ENCODE assay signal across 30 mouse cellular contexts in genomic region chr5:113106594-113106993, GRCm38 (mm10). TPM values are rescaled to one million over a fixed set of nuclear protein-coding genes. Genes with fewer than 3 reads are reported as not detected.
DNase-seq lines count a peak whose midpoint lies in the region; ATAC-seq lines count a peak whose summit lies in the region.
"Had no signal": no experiment of that assay in that cellular context is flagged by ENCODE, and none has a peak within 500 bp of the region (broad histone marks: within the 10 kb centered on the region; RNA-seq: fewer than 3 reads in every experiment).

No protein-coding gene starts in this region.

- H3K4me1 ChIP-seq in embryonic facial prominence, embryonic 15.5 days, result peaks cover 29% of the 10 kb centered on the region
- H3K4me1 ChIP-seq in embryonic facial prominence, embryonic 10.5 days, result peaks cover 44% of the 10 kb centered on the region
- peaks cover 71% of the 10 kb centered on the region for H3K4me1 ChIP-seq in heart, embryonic 10.5 days
- peaks cover 54% of the 10 kb centered on the region for H3K4me1 ChIP-seq in heart, embryonic 16.5 days (ENCODE audit: control insufficient read depth, insufficient read depth, low read length)
- peaks cover 23% of the 10 kb centered on the region for H3K4me1 ChIP-seq in midbrain, embryonic 13.5 days (replicated peaks)
- peaks cover 9% of the 10 kb centered on the region for H3K4me1 ChIP-seq in midbrain, embryonic 14.5 days (ENCODE audit: control insufficient read depth, insufficient read depth, low read length)

- intact Hi-C loops in heart, postnatal 10 days (cut with DNase I), result no loop called here
- intact Hi-C loops in heart, postnatal 36 days (cut with DNase I), result no loop called here

- H3K36me3 ChIP-seq in embryonic facial prominence, embryonic 15.5 days, result no peaks in the 10 kb centered on the region
- no peaks in the 10 kb centered on the region for H3K36me3 ChIP-seq in embryonic facial prominence, embryonic 10.5 days (replicated peaks)
- no peaks in the 10 kb centered on the region for H3K36me3 ChIP-seq in heart, embryonic 10.5 days
- H3K36me3 ChIP-seq in heart, embryonic 16.5 days (ENCODE audit: control insufficient read depth, insufficient read depth), result no peaks in the 10 kb centered on the region
- no peaks in the 10 kb centered on the region for H3K36me3 ChIP-seq in midbrain, embryonic 13.5 days
- H3K36me3 ChIP-seq in midbrain, embryonic 14.5 days (ENCODE audit: control insufficient read depth, insufficient read depth, low read length), result no peaks in the 10 kb centered on the region
- H3K36me3 ChIP-seq: embryonic facial prominence, embryonic 13.5 days; forebrain, embryonic 15.5 days; hindbrain, embryonic 13.5 days; kidney, embryonic 15.5 days; limb, embryonic 12.5 days; liver, embryonic 13.5 days; neural tube, embryonic 15.5 days; stomach, embryonic 15.5 days had no signal

- 51% methylated on average over 7 of the region's 7 CpGs for WGBS in embryonic facial prominence, embryonic 15.5 days
- 63% methylated on average over 7 of the region's 7 CpGs for WGBS in embryonic facial prominence, embryonic 10.5 days
- 72% methylated on average over 7 of the region's 7 CpGs for WGBS in heart, embryonic 10.5 days
- 62% methylated on average over 7 of the region's 7 CpGs for WGBS in heart, embryonic 16.5 days
- 89% methylated on average over 7 of the region's 7 CpGs for WGBS in midbrain, embryonic 13.5 days
- 88% methylated on average over 7 of the region's 7 CpGs for WGBS in midbrain, embryonic 14.5 days

- DNase-seq in embryonic facial prominence, embryonic 10.5 days (ENCODE audit: low spot score), result no peak
- DNase-seq in heart, embryonic 10.5 days (ENCODE audit: low spot score), result no peak
- DNase-seq in heart, postnatal 10 days, result no peak
- no peak for DNase-seq in heart, postnatal 36 days
- DNase-seq in midbrain, embryonic 14.5 days, result no peak
- DNase-seq: adrenal gland, postnatal 10 days; cerebellum, adult 18-20 months; cerebellum, postnatal 14 days; kidney, adult 11 months; kidney, postnatal 36 days; layer of hippocampus, postnatal 36 days; liver, embryonic 13.5 days; lung, postnatal 14 days; right cerebral cortex, adult 18-20 months; right cerebral cortex, postnatal 4 days; thymus, postnatal 25 days had no signal

- H3K9me3 ChIP-seq in embryonic facial prominence, embryonic 15.5 days (replicated peaks), result no peaks in the 10 kb centered on the region
- H3K9me3 ChIP-seq in embryonic facial prominence, embryonic 10.5 days, result no peaks in the 10 kb centered on the region
- H3K9me3 ChIP-seq in heart, embryonic 10.5 days, result no peaks in the 10 kb centered on the region
- H3K9me3 ChIP-seq in heart, embryonic 16.5 days (replicated peaks; ENCODE audit: control insufficient read depth, low read length), result no peaks in the 10 kb centered on the region
- H3K9me3 ChIP-seq in midbrain, embryonic 13.5 days, result no peaks in the 10 kb centered on the region
- H3K9me3 ChIP-seq in midbrain, embryonic 14.5 days (ENCODE audit: control insufficient read depth, low read length), result no peaks in the 10 kb centered on the region
- H3K9me3 ChIP-seq: embryonic facial prominence, embryonic 13.5 days; forebrain, embryonic 15.5 days; hindbrain, embryonic 13.5 days; kidney, embryonic 15.5 days; limb, embryonic 12.5 days; liver, embryonic 13.5 days; neural tube, embryonic 15.5 days; stomach, embryonic 15.5 days had no signal

- H3K9ac ChIP-seq in embryonic facial prominence, embryonic 15.5 days, result no peak overlapping the region
- no peak overlapping the region for H3K9ac ChIP-seq in heart, embryonic 16.5 days (ENCODE audit: low read length)
- 0 out of 2 replicates have a peak overlapping the region, but pooled peaks have one; percentile 10 for H3K9ac ChIP-seq in midbrain, embryonic 13.5 days (replicated peaks)
- no peak overlapping the region for H3K9ac ChIP-seq in midbrain, embryonic 14.5 days (replicated peaks; ENCODE audit: low read length)
- H3K9ac ChIP-seq: embryonic facial prominence, embryonic 13.5 days; forebrain, embryonic 15.5 days; hindbrain, embryonic 13.5 days; kidney, embryonic 15.5 days; limb, embryonic 12.5 days; liver, embryonic 13.5 days; neural tube, embryonic 15.5 days; stomach, embryonic 15.5 days had no signal

- no peak for ATAC-seq in embryonic facial prominence, embryonic 15.5 days (ENCODE audit: insufficient number of reproducible peaks, low FRiP score, low TSS enrichment, low read depth)
- ATAC-seq in heart, embryonic 16.5 days (replicated peaks; ENCODE audit: extremely low read depth, insufficient read depth, low FRiP score), result no peak
- ATAC-seq in midbrain, embryonic 13.5 days, result no peak
- no peak for ATAC-seq in midbrain, embryonic 14.5 days (ENCODE audit: low FRiP score, low TSS enrichment)
- ATAC-seq: forebrain, embryonic 15.5 days had no signal

- no peak overlapping the region for H3K4me2 ChIP-seq in embryonic facial prominence, embryonic 15.5 days (replicated peaks)
- H3K4me2 ChIP-seq in heart, embryonic 16.5 days (ENCODE audit: low read depth, low read length), result no peak overlapping the region
- no peak overlapping the region for H3K4me2 ChIP-seq in midbrain, embryonic 13.5 days (replicated peaks)
- H3K4me2 ChIP-seq in midbrain, embryonic 14.5 days (ENCODE audit: low read length), result no peak overlapping the region
- H3K4me2 ChIP-seq: embryonic facial prominence, embryonic 13.5 days; forebrain, embryonic 15.5 days; hindbrain, embryonic 13.5 days; kidney, embryonic 15.5 days; limb, embryonic 12.5 days; liver, embryonic 13.5 days; neural tube, embryonic 15.5 days; stomach, embryonic 15.5 days had no signal

- no peak overlapping the region for H3K4me3 ChIP-seq in embryonic facial prominence, embryonic 15.5 days (replicated peaks)
- H3K4me3 ChIP-seq in embryonic facial prominence, embryonic 10.5 days, result no peak overlapping the region
- no peak overlapping the region for H3K4me3 ChIP-seq in heart, embryonic 10.5 days
- H3K4me3 ChIP-seq in heart, embryonic 16.5 days (ENCODE audit: low read length), result no peak overlapping the region
- no peak overlapping the region for H3K4me3 ChIP-seq in midbrain, embryonic 13.5 days (replicated peaks)
- H3K4me3 ChIP-seq in midbrain, embryonic 14.5 days (replicated peaks; ENCODE audit: low read depth, low read length), result no peak overlapping the region
- H3K4me3 ChIP-seq: embryonic facial prominence, embryonic 13.5 days; forebrain, embryonic 15.5 days; hindbrain, embryonic 13.5 days; kidney, embryonic 15.5 days; limb, embryonic 12.5 days; liver, embryonic 13.5 days; neural tube, embryonic 15.5 days; stomach, embryonic 15.5 days had no signal

- H3K27ac ChIP-seq in embryonic facial prominence, embryonic 15.5 days (replicated peaks), result 0 out of 2 replicates have a peak overlapping the region, but pooled peaks have one; percentile 39
- H3K27ac ChIP-seq in embryonic facial prominence, embryonic 10.5 days (replicated peaks), result no peak overlapping the region
- peak overlapping the region; percentile 76 for H3K27ac ChIP-seq in heart, embryonic 10.5 days
- H3K27ac ChIP-seq in heart, embryonic 16.5 days (ENCODE audit: low read length), result peak overlapping the region; percentile 83; the same call in 1 of the 2 replicates
- H3K27ac ChIP-seq in midbrain, embryonic 13.5 days, result no peak overlapping the region
- H3K27ac ChIP-seq in midbrain, embryonic 14.5 days (replicated peaks; ENCODE audit: low read depth, low read length), result no peak overlapping the region
- H3K27ac ChIP-seq: embryonic facial prominence, embryonic 13.5 days; forebrain, embryonic 15.5 days; hindbrain, embryonic 13.5 days; kidney, embryonic 15.5 days; limb, embryonic 12.5 days; liver, embryonic 13.5 days; neural tube, embryonic 15.5 days; stomach, embryonic 15.5 days had no signal

- H3K27me3 ChIP-seq in embryonic facial prominence, embryonic 15.5 days, result no peaks in the 10 kb centered on the region
- H3K27me3 ChIP-seq in embryonic facial prominence, embryonic 10.5 days (replicated peaks; ENCODE audit: low read depth, poor library complexity, severe bottlenecking), result no peaks in the 10 kb centered on the region
- H3K27me3 ChIP-seq in heart, embryonic 10.5 days (ENCODE audit: insufficient read depth, poor library complexity, severe bottlenecking), result no peaks in the 10 kb centered on the region
- H3K27me3 ChIP-seq in heart, embryonic 16.5 days (ENCODE audit: control insufficient read depth, insufficient read depth, low read length), result no peaks in the 10 kb centered on the region
- no peaks in the 10 kb centered on the region for H3K27me3 ChIP-seq in midbrain, embryonic 13.5 days
- no peaks in the 10 kb centered on the region for H3K27me3 ChIP-seq in midbrain, embryonic 14.5 days (ENCODE audit: control insufficient read depth, insufficient read depth, low read length)
- H3K27me3 ChIP-seq: embryonic facial prominence, embryonic 13.5 days; forebrain, embryonic 15.5 days; hindbrain, embryonic 13.5 days; kidney, embryonic 15.5 days; limb, embryonic 12.5 days; liver, embryonic 13.5 days; neural tube, embryonic 15.5 days; stomach, embryonic 15.5 days had no signal

RNA-seq across cellular contexts. Expression of gene Crybb3, which starts 25.2 kb away (rescaled TPM):
- 5.0 and 5.4 TPM in 2 replicates for polyA plus RNA-seq in embryonic facial prominence, embryonic 15.5 days (2015; fragmentation: Nextera tagmentation; extraction: Ambion mirVana)
- 0.97 and 1.0 TPM in 2 replicates for polyA plus RNA-seq in embryonic facial prominence, embryonic 10.5 days (2016; fragmentation: Nextera tagmentation; extraction: Ambion mirVana)
- 0.71 and 0.87 TPM in 2 replicates for polyA plus RNA-seq in heart, embryonic 10.5 days (2016; fragmentation: Nextera tagmentation; extraction: Ambion mirVana)
- total RNA-seq in heart, postnatal 10 days (2021), result 1 to 10 TPM; 2.0 to 2.1 TPM
- polyA plus RNA-seq in heart, embryonic 16.5 days (2015; fragmentation: Nextera tagmentation; extraction: Ambion mirVana), result 0.91 and 1.1 TPM in 2 replicates
- total RNA-seq in heart, postnatal 36 days (2021), result 1 to 10 TPM in 1 of 2 experiments, under 1 TPM in 1; 0.28 to 1.8 TPM
- 0.27 and 0.42 TPM in 2 replicates for polyA plus RNA-seq in midbrain, embryonic 13.5 days (2015; fragmentation: Nextera tagmentation; extraction: Ambion mirVana)
- 0.70 and 0.77 TPM in 2 replicates for polyA plus RNA-seq in midbrain, embryonic 14.5 days (2014; fragmentation: Nextera tagmentation; extraction: Ambion mirVana)
- total RNA-seq: megakaryocyte-erythroid progenitor cell, adult 5-6 weeks had no signal
- polyA plus RNA-seq: liver, embryonic 13.5 days had no signal

RNA-seq across cellular contexts. Expression of gene Crybb2, which starts 36.7 kb away (rescaled TPM):
- not detected in 2 replicates for polyA plus RNA-seq in embryonic facial prominence, embryonic 15.5 days (2015; fragmentation: Nextera tagmentation; extraction: Ambion mirVana)
- polyA plus RNA-seq in embryonic facial prominence, embryonic 10.5 days (2016; fragmentation: Nextera tagmentation; extraction: Ambion mirVana), result not detected in 2 replicates
- polyA plus RNA-seq in heart, embryonic 10.5 days (2016; fragmentation: Nextera tagmentation; extraction: Ambion mirVana), result not detected in 2 replicates
- total RNA-seq in heart, postnatal 10 days (2021), result not detected
- not detected in 2 replicates for polyA plus RNA-seq in heart, embryonic 16.5 days (2015; fragmentation: Nextera tagmentation; extraction: Ambion mirVana)
- not detected for total RNA-seq in heart, postnatal 36 days (2021)
- polyA plus RNA-seq in midbrain, embryonic 13.5 days (2015; fragmentation: Nextera tagmentation; extraction: Ambion mirVana), result not detected in 2 replicates
- polyA plus RNA-seq in midbrain, embryonic 14.5 days (2014; fragmentation: Nextera tagmentation; extraction: Ambion mirVana), result not detected in 2 replicates
- total RNA-seq: adrenal gland, postnatal 10 days; heart, postnatal 25 days; layer of hippocampus, adult 8-10 months; layer of hippocampus, postnatal 36 days; left cerebral cortex, postnatal 10 days; megakaryocyte-erythroid progenitor cell, adult 5-6 weeks had no signal
- polyA plus RNA-seq: embryonic facial prominence, embryonic 13.5 days; forebrain, embryonic 15.5 days; hindbrain, embryonic 13.5 days; kidney, embryonic 15.5 days; limb, embryonic 12.5 days; liver, embryonic 13.5 days; neural tube, embryonic 15.5 days; stomach, embryonic 15.5 days had no signal

Comparison
In these comparisons a context has a peak if more than half of its experiments do, and no peak if none do; other contexts are left out.
1. H3K27ac ChIP-seq: peak in embryonic facial prominence, embryonic 15.5 days (single experiment), heart, embryonic 10.5 days (single experiment) and heart, embryonic 16.5 days (single experiment); none in embryonic facial prominence, embryonic 10.5 days (single experiment), midbrain, embryonic 13.5 days (single experiment) and midbrain, embryonic 14.5 days (single experiment).